Mouse (Mus musculus) hematopoietic stem cell, adult 5-6 weeks (primary cell): Measurements from ENCODE around the gene Slc38a6. TPM values are rescaled to one million over a fixed set of nuclear protein-coding genes. Genes with fewer than 3 reads are reported as not detected.
A peak's percentile ranks its signal among the peaks of the same experiment; 100 is the strongest.

ENCODE experiments used
- ATAC-seq, 2 experiments: fragments of 125-278 bp in 1 of 2; replicated peaks in 1 of 2; 2 replicates each; pipeline ENCODE4 v1.8.0; 2016 to 2017; ENCODE audit warnings: inconsistent platforms in 2 of 2, mild to moderate bottlenecking in 2 of 2, moderate number of reproducible peaks in 2 of 2, low read depth in 1 of 2, moderate TSS enrichment in 1 of 2; ENCODE audit not compliant: low FRiP score in 2 of 2, poor library complexity in 2 of 2, severe bottlenecking in 2 of 2, insufficient read depth in 1 of 2, low TSS enrichment in 1 of 2
- total RNA-seq: library from RNA; stranded (forward); fragments of 172-1452, 232-1000 nt; gene quantifications from 2 replicates; pipeline ENCODE4 v1.2.3, GENCODE M21; 2017

Slc38a6 gene
- total RNA-seq, 1 experiment from 2014 or later = 3.6 TPM

DNA sequence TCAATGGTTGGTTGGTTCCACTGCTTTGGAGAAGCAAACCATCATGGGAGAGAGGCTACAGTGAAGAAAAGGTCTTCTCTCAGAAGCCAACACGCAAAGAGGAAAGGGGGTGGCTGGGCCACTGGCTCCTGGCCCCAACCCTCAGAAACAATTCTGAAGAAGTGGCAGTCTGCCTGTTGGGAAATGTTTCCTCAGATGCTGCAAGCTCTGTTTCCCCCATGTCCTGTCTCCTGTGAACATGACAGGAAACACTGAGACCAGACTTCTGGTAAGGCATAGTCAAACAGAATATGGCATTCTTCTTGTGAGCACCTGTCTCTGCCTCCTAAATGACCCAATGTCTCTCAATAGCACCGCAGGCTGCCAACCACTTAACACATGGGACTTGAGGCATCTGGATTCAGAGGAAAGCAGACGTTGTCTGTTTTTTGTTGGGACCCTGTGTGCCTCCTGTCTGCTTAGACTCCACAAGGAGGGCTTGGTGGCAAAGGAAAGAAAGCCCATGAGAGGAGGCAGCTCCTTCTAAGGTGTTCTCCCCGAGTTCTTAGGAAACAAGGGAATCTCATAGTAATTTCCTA, 83.9 kb downstream of the Slc38a6 start:
- peak in 1 of 2 experiments; percentile 42; a peak in 1 of 4 replicates for ATAC-seq

DNA sequence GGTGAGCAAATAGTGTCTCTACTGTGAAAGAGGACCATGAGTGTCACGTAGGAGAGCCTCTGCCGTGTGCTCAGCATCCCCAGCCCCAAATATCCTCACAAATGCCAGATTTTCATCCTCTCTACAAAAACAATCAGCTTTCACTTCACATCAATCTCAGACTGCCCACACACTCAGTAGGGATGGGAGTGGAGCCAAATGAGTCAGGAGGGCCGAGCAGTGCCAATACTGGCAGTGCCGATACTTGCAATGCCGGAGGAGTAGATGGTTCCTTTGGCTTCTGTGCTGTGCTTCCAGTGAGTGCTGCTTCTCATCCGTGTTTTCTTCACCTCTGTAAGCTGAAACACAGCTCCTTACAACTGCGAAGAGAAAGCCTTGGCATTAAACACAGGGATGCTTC, 84.6 kb downstream of the Slc38a6 start:
- no peak for ATAC-seq

DNA sequence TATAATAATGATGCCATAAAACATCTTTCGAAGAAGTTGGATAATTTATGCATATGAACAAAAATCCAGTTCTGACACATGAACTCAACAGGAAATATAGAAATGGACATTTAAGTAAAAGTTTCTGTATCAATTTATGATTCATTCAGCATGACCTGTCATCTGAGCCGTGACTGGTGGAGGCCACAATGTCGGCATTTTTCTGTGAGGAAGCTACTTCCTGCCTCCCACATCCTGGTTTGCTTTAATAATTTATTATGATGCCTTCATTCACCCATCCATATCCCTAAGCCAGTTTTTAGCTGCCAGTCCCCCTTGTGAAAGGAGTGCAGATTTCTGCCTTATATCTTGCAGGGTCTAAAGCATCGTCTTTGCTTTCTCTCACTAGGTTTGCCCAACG, 91.4 kb downstream of the Slc38a6 start:
- no peak for ATAC-seq

DNA sequence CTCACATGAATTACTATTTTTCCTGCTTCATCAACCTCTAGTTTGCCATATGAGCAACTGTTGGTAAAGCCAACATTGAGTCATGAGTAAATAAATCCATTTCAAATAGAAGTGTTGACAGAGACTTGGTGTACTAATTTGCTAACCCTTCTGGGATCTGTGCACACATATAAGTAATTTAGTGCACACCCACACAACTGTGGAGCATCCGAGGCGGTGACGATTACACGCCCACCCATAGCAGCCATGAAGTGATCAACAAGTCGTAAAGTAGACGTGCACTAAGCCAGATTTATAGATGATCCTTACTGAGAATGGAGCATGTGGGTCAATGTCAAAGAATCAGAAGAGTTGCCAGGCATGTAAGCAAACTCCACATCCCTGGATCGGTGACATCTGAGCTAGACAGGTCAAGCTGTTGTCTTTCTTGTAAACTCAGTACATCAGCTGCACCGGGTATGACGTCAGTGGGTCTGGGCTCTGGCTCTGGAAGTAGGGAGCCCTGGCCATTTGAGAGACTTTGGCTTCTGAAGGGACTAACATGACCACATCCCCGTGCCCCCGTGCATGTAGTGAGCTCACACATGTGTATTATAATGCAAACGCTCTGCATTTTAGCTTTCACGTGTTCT, 92.3 kb downstream of the Slc38a6 start:
- no peak for ATAC-seq

DNA sequence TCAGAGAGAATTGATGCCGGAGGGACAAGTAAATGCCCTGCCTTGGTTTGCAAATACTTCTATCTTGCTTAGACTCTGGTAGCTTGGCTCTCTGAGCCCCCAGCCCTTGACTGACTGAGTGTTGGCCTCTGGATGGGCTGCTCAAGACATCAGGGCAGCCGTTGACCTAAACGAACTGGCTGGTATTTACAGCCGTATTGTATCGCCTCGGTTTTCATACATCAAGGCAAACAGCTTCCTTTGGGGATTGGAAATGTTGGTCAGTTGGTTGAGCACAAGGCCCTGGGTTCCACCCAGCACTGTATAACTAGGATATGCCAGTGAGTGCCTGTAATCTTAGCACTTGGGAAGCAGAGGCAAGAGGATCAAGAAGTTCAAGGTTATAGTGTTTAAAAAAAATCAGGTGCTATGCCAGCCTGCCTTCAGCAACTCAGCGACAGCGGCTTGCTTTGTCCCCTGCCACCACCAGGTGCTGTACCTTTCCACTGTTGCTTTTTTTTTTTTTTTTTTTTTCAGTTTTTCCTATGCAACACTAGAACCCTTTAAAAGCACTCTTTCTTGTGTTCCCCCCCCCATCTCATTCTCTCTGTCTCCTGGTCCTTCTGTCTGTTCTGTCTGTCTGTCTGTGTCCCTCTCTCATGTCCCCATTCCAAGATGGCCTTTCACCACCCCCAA, 94.2 kb downstream of the Slc38a6 start:
- no peak for ATAC-seq

DNA sequence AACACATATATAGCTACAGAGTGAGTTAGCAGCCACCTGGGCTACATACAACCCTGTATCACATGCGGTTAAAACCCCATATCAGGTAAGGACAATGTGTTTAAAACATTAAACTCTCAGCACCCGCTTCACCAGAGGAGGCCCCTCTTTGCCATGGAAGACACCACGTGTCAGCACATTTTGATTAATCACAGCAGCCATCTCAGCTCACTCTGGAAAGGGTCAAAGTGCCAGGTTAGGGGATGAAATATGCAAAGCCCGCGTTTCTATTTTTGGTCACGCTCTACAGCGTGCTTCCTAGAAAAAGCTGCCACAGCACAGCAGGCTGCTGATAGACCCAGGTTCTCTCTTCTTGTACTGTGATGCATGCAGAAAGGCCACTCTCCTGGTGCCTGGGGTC, 94.9 kb downstream of the Slc38a6 start:
- no peak for ATAC-seq

DNA sequence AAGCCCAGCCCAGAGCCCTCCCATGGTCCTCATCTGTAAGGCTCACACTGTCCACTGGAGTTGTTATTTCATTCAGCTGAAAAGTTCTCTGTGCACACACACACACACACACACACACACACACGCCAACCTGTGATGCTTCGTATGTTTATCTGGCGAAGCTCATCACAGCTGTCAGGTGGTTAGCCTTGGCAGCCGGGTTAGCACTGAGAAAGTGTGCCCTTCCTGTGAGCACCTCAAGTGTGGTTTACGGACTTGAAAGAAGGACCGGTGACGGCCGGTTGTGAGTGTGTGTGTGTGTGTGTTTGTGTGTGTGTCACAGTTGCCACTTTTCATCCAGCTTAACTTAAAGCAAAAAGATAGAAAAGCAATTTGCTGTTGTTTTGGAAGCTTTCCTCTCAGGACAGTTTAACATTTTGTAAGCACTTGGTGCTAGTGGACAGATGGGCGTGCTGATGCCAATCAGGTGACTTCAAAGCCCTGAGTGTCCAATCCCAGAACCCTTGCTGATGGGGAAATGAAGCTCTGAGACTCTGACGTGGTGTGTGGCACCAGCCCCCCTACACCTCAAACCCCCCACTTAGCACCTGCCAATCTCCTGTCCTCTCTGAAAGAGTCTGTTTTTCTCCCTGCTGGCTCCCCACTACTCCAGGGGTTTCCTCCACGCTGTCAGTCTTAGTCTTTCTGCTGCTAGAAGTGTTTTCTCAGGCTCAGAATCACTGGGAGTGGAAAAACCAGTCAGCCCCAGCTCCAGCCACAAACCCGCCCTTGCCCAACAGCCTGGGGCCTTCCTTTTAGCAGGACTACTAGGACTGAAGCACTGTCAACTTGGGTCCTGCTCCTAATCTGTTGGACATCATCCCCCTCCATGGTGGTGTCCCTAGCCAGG, 96.0 kb downstream of the Slc38a6 start:
- peak in 1 of 2 experiments; percentile 47; a peak in 2 of 4 replicates for ATAC-seq

DNA sequence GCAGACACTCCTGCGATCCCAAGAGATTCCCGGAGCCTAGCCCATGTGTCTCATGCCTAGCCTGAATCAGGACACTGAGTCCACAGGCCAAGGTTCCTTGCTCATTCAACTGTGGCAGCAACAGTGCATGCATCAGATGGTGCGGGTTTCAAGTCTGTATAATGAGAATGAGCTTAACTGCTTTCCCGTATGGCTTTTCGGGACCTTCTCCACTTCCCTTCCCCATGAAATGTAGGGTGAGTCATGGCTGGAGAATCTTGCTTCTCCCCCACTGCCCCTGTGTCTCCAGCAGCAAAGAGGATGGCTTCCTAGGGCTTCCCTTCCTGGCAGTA, 96.6 kb downstream of the Slc38a6 start:
- no peak for ATAC-seq

DNA sequence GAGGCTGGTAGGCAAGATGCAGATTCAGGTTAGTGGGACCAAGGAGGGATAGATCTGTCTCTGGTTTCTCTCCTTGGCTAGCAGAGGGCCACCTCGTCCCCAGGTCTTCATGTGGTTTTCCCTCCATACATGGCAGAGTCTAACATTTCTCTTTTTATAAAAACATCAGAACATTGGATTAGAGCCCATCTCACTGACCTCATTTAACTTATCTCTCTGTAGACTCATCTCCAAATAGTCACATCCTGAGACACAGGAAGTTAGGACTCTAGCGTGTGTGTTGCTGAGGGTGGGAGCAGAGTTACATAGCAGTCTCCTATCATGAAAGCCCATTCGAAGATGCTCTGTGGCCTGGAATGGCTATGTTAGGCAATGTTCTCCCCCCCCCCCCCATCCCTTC, 97.3 kb downstream of the Slc38a6 start:
- no peak for ATAC-seq

DNA sequence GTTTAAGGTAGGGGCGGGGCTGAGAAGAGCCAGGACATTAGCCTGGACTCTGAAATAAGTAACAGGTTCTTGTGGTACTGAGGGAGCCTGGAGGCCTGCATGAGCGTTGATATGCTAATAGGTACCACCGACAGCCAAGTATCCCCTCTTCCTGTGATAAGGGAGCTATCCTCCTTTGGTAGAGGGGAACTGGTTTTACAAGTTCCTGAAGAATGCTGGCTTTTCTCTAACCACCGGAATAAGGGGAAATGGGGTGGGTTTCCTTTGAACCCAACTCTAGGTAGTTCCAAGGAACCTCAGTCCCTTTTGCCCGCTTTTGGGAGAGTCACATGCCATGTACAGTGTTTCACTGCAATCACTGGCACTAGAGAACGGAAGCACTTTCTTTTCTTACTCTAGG, 98.2 kb downstream of the Slc38a6 start:
- peak; percentile 37 to 40; a peak in 3 of 4 replicates for ATAC-seq

DNA sequence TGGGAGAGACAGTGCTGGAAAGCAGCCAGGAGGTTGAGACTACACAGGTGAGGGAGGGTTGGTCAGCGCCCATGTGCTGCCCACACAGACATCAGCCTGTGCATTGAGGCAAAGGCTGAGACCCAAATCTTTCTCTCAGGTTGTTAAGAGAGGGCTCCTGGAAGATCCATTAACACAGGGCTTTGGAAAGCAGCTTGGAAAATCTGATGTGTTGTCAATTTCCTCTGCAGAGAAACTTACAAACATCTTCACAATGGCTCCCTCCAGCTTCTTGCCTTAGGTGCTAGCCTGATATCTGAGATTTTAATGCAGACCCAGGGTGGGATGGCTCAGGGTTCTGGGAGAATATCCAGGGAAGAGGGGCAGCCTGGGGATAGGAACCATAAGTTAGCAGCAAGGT, 105.9 kb downstream of the Slc38a6 start:
- no peak for ATAC-seq

DNA sequence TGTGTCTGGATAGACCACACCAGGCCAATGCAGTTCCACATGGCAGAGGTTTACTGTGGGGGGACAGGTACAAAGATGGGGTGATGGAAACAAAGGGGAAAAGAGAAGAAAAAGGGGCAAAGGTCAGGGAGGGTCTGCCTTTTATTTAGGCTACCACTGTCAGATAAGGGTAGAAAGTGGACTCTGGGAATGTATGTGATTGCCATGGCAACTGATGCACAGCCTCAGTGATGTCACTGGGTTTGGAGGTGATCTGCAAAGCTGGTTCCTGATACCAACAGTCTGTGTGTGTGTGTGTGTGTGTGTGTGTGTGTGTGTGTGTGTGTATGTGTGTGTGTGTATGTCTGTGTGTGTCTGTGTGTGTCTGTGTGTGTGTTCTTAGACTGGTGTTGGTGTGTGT, 106.4 kb downstream of the Slc38a6 start:
- no peak for ATAC-seq

DNA sequence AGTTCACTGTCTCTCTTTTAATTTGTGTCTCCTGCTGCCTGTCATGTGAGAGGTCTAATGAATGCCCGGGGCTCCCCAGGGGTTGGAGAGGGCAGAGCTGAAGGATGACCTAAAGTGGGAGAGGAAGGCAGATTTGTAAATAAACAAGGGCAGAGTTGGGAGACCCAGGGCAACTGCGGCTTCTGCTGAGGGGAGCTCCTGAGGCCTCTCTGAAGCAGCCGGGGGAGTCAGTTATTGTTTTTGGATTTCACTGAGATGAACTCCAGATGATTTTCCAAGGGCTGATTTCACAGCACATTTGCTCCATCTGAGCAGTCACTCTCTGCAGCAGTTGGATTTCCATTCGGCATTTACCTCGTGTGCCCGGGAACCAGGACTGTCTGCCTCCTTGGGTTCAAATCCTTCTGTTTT, 107.3 kb downstream of the Slc38a6 start:
- ATAC-seq = no peak

DNA sequence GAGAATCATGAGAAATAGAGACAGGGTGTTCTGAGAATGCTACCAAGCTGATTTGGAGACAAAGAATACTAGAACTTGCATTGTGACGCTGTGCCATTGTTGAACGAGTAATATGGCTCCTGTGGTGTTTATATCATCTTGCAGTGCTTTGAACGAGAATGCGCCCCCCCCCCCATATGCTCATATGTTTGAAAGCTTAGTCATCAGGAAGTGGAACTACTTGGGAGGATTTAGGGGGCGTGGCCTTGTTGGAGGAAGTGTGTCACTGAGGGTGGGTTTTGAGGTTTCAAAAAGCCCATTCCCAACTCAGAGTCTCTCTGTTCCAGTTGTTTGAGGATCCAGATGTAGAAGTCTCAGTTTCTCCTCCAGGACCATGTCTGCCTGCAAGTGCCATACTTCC, 108.0 kb downstream of the Slc38a6 start:
- no peak for ATAC-seq

DNA sequence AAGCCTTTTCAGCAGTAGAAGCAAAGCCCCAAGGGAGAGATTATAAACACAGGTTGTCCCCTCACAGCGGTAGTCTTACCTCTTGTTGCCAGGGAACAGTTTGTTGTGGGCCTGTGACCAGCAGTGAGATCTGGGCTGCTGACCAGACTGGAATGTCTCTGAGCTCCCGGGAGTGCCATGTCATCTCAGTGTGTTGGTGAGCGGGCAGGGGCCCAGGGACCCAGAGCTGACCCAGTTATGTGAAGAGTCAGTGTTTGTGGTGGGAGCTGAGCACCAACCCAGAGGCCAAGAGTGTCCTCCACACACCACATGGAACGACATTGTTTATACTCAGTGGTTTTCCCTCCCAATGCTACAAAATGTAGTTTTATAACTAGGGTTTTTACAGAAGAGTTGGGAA, 112.8 kb downstream of the Slc38a6 start:
- no peak for ATAC-seq

DNA sequence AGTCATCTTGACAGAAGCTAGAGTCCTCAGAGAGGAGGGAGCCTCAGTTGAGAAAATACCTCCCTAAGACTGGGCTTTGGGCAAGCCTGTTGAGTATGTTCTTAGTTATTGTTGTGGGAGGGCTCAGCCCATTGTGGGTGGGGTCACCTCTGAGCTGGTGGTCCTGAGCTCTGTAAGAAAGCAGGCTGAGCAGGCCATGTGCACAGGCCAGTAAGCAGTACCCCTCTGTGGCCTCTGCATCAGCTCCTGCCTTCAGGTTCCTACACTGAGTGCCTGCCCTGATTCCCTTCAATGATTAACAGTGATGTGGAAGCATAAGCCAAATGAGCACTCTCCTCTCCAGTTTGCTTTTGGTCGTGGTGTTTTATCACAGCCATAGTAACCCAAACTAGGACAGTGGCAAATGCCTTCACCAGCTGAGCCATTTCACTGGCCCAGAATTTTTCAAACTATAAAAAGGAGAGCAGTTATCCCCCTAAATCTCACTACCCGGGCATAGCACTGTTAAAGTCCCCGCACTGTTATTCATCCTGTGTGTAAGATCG, 114.0 kb downstream of the Slc38a6 start:
- no peak for ATAC-seq

DNA sequence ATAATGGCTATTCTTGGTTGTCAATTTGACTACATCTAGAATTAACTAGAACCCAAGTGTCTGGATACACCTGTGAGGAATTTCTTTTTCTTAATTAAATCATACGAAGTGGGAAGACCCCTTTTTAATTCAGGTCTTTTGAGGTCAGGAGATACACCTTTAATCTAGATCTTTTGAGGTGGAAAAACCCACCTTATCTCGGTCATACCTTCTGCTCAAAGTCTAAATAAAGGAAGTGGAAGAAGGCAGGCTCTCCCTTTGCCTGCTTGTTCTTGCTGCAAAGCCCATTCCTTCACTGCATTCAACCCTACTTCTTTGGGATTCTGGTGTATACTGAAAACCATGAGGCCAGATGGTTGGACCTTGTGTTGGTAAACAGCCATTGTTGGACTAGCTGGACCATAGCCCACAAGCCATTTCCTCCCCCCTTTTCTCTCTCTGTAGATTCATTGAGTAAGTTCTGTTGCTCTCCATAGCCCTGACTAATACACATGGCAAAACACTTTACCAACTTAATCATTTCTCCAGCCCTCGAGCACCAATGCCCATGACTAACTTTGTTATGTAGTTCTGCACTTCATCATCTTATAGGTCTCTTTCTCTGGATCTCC, 115.0 kb downstream of the Slc38a6 start:
- no peak for ATAC-seq
